Mouse (Mus musculus) skeletal muscle tissue, adult 2 months (tissue): Measurements from ENCODE around the gene Lrrc37a.
"Not testable (repeated sequence)": the region's sequence is repeated elsewhere in the genome, so short reads cannot be mapped to it uniquely, and the experiment has no call there.

Experiments
- DNase-seq: peaks from one replicate; pipeline ENCODE4 v3.0.0-alpha.2; 2012; ENCODE audit warnings: low read depth, low spot score

The Lrrc37a gene

GRCm38 (mm10) chr11:103504497-103504896 lies at the start of gene Lrrc37a:
Gene Lrrc37a, minus strand, starts transcription at chr11:103504597.
- no peak for DNase-seq

- not testable (repeated sequence) for DNase-seq
These were observed 30.6 kb upstream of the Lrrc37a start for GRCm38 (mm10) chr11:103534973-103535372.

- DNase-seq: no peak
These were observed 7.7 kb upstream of the Lrrc37a start for GRCm38 (mm10) chr11:103512111-103512510.

GRCm38 (mm10) chr11:103464443-103464842 lies 40.0 kb downstream of the Lrrc37a start:
- DNase-seq: no peak

GRCm38 (mm10) chr11:103451105-103451504 lies 53.3 kb downstream of the Lrrc37a start:
- DNase-seq: not testable (repeated sequence)

GRCm38 (mm10) chr11:103449721-103450120 lies 54.7 kb downstream of the Lrrc37a start:
- not testable (repeated sequence) for DNase-seq

GRCm38 (mm10) chr11:103443678-103444077 lies 60.7 kb downstream of the Lrrc37a start:
- no peak for DNase-seq

GRCm38 (mm10) chr11:103436282-103436681 lies 68.1 kb downstream of the Lrrc37a start:
- DNase-seq: no peak

GRCm38 (mm10) chr11:103425031-103425430 lies 79.4 kb downstream of the Lrrc37a start:
- DNase-seq: no peak

- no peak for DNase-seq
These were observed 84.7 kb downstream of the Lrrc37a start for GRCm38 (mm10) chr11:103419667-103420066.

GRCm38 (mm10) chr11:103419226-103419625 lies 85.2 kb downstream of the Lrrc37a start:
- DNase-seq: no peak

GRCm38 (mm10) chr11:103413516-103413915 lies 90.9 kb downstream of the Lrrc37a start:
- no peak for DNase-seq

GRCm38 (mm10) chr11:103412950-103413423 lies 91.4 kb downstream of the Lrrc37a start:
- DNase-seq: peak; percentile 39

- DNase-seq: peak; percentile 87
These were observed 92.1 kb downstream of the Lrrc37a start, which contains the start of gene Plekhm1 for GRCm38 (mm10) chr11:103411981-103412949. Gene Plekhm1, minus strand, starts transcription at chr11:103412687.

- no peak for DNase-seq
These were observed 93.1 kb downstream of the Lrrc37a start for GRCm38 (mm10) chr11:103411301-103411700.

- DNase-seq: no peak
These were observed 95.5 kb downstream of the Lrrc37a start for GRCm38 (mm10) chr11:103408880-103409279.

GRCm38 (mm10) chr11:103407136-103407535 lies 97.3 kb downstream of the Lrrc37a start:
- DNase-seq: not testable (repeated sequence)

- no peak for DNase-seq
These were observed 97.8 kb downstream of the Lrrc37a start for GRCm38 (mm10) chr11:103406551-103406950.

- no peak for DNase-seq
These were observed 98.6 kb downstream of the Lrrc37a start for GRCm38 (mm10) chr11:103405814-103406213.

GRCm38 (mm10) chr11:103404618-103405017 lies 99.8 kb downstream of the Lrrc37a start:
- DNase-seq: no peak

GRCm38 (mm10) chr11:103403776-103404175 lies 100.6 kb downstream of the Lrrc37a start:
- no peak for DNase-seq

GRCm38 (mm10) chr11:103402738-103403137 lies 101.7 kb downstream of the Lrrc37a start:
- no peak for DNase-seq

- DNase-seq: no peak
These were observed 102.2 kb downstream of the Lrrc37a start for GRCm38 (mm10) chr11:103402198-103402597.
